Mouse (Mus musculus) bone marrow, adult 2 months (tissue): Measurements from ENCODE around the gene Tmem234.

Source experiments
- CTCF ChIP-seq: fragments of 200-500 bp; IDR thresholded peaks from 2 replicates; pipeline ENCODE4 v1.5.1; 2011; ENCODE audit warnings: low read length, control low read depth; ENCODE audit not compliant: control insufficient read depth, insufficient read depth
- POLR2A ChIP-seq: fragments of 200-500 bp; IDR thresholded peaks from 2 replicates; pipeline ENCODE4 v1.6.1; 2011; ENCODE audit warnings: low read depth, mild to moderate bottlenecking, control low read depth, low read length, borderline replicate concordance; ENCODE audit not compliant: control insufficient read depth

- TF ChIP-seq CTCF = peak; percentile 77
- TF ChIP-seq POLR2A = no peak
These were observed 45.0 kb upstream of the Tmem234 start for GRCm38 (mm10) chr4:129555421-129555861.
